Mouse (Mus musculus) bone marrow macrophage, adult 2 months (primary cell): ENCODE results near the gene Asic4. TPM values are rescaled to one million over a fixed set of nuclear protein-coding genes. Genes with fewer than 3 reads are reported as not detected.
A peak's percentile ranks its signal among the peaks of the same experiment; 100 is the strongest.

Experiments used
- H3K27ac ChIP-seq: 2 replicates; pipeline ENCODE4 v1.5.1; 2012; ENCODE audit warnings: low read depth, low read length; ENCODE audit not compliant: insufficient read depth
- H3K4me1 ChIP-seq: 2 replicates; pipeline ENCODE4 v1.6.1; 2012; ENCODE audit warnings: low read length; ENCODE audit not compliant: control insufficient read depth, insufficient read depth
- H3K4me3 ChIP-seq: 2 replicates; pipeline ENCODE4 v1.5.1; 2012; ENCODE audit warnings: mild to moderate bottlenecking, low read length, moderate library complexity; ENCODE audit not compliant: insufficient read depth
- CTCF ChIP-seq: IDR thresholded peaks from 2 replicates; pipeline ENCODE4 v1.5.1; 2012; ENCODE audit warnings: low read depth, mild to moderate bottlenecking, low read length, moderate library complexity
- POLR2A ChIP-seq: IDR thresholded peaks from 2 replicates; pipeline ENCODE4 v1.6.1; 2012; ENCODE audit warnings: mild to moderate bottlenecking, low read depth, low read length, borderline replicate concordance
- polyA plus RNA-seq: library from polyadenylated mRNA; stranded (reverse); fragments of >200 nt; gene quantifications from 2 replicates; pipeline ENCODE4 v1.2.4, GENCODE M21; 2012; ENCODE audit not compliant: missing spikeins, insufficient read depth, insufficient read length

Gene Asic4
- polyA plus RNA-seq = not detected in 2 replicates

DNA sequence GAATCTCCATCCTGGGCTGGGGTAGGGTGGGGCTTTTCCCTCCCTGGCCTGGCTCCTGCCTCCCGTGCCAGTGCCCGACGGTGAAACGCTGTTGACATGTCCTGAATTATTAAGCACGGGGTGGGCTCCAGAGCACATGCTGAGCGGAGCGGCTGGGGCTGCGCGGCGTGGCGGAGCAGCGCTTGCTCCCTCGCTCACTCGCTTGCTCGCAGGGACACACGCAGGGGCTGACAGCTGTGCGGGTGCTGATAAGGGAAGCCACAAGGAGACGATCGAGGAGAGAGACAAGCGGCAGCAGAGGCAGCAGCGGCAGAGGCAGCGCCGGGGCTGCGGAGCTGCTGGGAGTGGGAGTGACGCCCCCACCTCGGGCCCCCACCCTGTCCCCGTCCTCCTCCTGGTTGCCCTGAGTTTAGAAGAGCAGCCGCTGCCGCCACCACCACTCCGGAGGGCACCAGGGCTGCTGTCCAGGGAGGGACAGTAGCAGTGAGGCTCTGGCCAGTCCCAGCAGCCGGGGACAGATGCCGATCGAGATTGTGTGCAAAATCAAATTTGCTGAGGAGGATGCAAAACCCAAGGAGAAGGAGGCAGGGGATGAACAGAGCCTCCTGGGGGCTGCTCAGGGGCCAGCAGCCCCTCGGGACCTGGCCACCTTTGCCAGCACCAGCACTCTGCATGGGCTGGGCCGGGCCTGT, at the start of gene Asic4:
Asic4 (plus strand) TSS at position 123 of the 692 bp plus-strand sequence.
- Histone ChIP-seq H3K4me1 (no peaks in the 10 kb centered on the region), H3K4me3 (no peak within 1 kb of the TSS), H3K27ac (no peak within 1 kb of the TSS)
- no peak for TF ChIP-seq POLR2A
- no peak for TF ChIP-seq CTCF

DNA sequence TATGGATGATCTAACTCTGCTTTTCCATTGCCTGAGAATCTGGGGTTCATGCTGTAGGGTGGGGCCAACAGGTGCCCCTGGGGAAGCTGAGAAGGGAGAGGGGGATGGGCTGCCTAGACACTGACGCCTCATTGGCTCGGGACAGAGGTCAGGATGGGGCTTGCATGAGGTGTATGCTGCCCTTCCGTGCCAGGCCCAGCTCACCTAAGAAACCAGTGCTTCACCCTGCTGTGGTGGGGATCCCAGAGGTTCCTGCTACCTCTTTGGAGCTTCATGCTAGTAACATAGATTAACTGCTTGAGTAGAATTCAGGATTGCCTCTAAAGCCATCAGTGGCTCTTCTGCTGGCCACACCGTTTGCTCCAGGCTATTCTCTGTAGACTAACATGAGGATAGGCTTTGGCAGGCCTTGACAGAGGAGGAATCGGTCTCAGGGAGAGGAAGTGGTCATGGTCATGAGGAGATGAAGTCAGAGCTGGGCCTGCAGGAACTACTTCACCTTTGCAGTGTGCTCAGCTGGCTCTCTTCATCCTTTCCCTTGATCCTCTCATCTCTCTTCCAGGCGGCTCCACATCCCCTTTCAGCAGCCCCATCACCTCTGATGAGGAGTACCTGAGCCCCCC, 49.6 kb upstream of the Asic4 start:
- Histone ChIP-seq H3K4me1 (peaks cover 28% of the 10 kb centered on the region), H3K27ac (peak overlapping the region; percentile 90), H3K4me3 (peak overlapping the region; percentile 79)
- TF ChIP-seq POLR2A (no peak), CTCF (no peak)

DNA sequence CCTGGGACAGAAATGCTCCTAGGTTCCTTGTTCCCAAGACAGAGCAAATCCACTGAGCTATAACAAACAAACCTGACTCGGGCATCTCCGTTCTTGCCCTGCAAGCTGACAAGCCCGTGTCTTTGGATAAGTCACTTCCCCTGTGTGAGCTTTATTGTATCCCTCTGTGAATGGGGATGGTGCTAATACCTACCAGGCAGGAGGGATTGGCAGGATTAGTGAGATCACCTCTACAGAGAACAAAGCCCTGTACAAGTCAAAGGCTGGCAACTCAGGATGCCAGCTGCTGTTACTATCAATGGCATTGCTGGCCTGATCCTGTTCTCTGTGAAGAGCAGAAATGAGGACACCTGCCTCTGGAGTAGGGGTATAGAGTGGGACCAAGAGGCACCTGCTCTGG, 44.7 kb upstream of the Asic4 start:
- H3K27ac ChIP-seq = no peak overlapping the region
- TF ChIP-seq POLR2A = no peak
- TF ChIP-seq CTCF = no peak
- no peak overlapping the region for H3K4me3 ChIP-seq
- H3K4me1 ChIP-seq = peaks cover 16% of the 10 kb centered on the region

DNA sequence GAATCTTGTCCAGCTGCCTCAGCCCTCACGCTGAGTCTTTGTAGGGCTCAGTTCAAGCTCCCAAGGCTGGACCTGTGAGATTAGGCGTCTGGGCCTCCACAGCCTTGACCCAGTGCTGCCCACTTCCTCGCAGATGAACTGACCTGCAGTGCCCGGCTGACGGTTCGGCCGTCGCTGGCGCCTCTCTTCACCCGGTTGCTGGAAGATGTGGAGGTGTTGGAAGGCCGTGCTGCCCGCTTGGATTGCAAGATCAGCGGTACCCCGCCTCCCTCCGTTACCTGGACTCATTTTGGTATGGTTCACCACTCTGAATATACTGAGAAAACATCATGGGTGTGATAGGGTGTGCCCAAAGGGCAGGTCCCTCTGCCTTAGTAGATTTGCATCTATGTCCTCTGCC, 44.1 kb upstream of the Asic4 start:
- Histone ChIP-seq H3K4me1 (peaks cover 13% of the 10 kb centered on the region), H3K27ac (no peak overlapping the region), H3K4me3 (no peak overlapping the region)
- TF ChIP-seq POLR2A (no peak), CTCF (no peak)

DNA sequence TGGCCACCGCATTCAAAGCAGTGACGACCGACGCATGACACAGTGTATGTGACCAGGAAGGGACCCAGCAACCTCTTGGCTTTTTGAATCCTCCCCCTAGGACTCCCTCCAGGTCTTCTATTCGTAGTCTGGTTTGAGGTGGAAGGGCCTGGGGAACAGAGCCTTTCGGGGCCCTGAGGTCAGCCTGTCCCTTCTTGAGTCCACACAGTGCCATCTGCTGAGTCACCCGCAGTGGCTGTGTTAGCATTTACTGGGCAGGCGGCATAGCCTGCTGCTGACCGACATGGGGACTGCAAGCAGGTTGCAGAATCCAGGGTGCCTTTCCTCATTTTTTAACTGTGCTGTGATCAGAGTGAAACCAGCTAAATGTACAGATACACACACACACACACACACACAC, 43.2 kb upstream of the Asic4 start:
- peaks cover 6% of the 10 kb centered on the region for H3K4me1 ChIP-seq
- no peak overlapping the region for H3K27ac ChIP-seq
- TF ChIP-seq CTCF (no peak), POLR2A (no peak)
- no peak overlapping the region for H3K4me3 ChIP-seq

DNA sequence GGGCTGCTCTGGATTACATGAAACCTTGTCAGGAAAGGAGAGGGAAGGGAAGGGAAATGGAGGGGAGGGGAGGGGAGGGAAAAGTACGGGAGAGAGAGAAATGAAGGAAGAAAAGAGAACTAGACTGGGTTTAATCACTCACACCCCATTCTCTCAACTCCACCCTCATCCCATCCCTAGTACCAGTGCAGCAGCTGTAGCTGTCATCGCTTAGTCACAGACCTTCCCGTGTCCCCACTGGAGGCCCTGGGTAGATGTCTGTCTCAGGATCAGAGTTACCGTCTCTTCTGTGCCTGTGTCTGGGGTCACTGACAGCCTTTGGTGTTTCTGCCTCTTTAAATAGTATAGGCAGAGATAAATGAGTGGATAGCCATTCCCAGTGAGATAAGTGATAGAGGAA, 42.0 kb upstream of the Asic4 start:
- H3K27ac ChIP-seq = no peak overlapping the region
- no peaks in the 10 kb centered on the region for H3K4me1 ChIP-seq
- no peak for TF ChIP-seq CTCF
- no peak for TF ChIP-seq POLR2A
- no peak overlapping the region for H3K4me3 ChIP-seq

DNA sequence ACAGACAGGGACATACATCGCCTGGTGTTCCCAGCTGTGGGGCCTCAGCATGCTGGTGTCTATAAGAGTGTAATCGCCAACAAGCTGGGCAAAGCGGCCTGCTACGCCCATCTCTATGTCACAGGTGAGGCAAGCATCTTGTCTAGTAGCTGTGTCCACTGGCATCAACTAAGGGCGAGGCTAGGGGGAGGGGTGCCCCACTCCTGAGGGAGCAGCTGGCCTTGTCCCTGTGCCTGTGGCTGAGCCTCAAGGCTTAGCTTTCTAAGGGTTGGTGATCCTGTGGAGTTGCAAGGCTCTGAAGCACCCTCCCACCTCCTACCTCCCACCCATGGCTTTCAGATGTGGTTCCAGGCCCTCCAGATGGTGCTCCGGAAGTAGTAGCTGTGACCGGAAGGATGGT, 40.3 kb upstream of the Asic4 start:
- H3K4me1 ChIP-seq = no peaks in the 10 kb centered on the region
- no peak overlapping the region for H3K4me3 ChIP-seq
- no peak overlapping the region for H3K27ac ChIP-seq
- TF ChIP-seq CTCF (no peak), POLR2A (no peak)

DNA sequence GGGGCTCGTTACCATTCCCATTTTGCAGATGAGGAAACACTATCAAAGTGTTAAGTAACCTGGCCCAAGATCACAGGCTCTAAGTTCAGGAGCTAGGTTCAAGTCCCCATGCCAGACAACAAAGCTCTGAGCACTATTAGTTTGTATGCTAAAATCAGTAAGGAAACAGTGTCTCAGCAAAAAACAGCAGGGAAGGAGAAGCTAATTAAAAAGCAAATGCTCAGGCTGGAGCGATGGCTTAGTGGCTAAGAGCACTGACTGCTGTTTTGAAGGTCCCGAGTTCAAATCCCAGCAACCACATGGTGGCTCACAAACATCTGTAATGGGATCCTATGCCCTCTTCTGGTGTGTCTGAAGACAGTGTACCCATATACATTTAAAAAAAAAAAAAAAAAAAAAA, 38.0 kb upstream of the Asic4 start:
- H3K27ac ChIP-seq = no peak overlapping the region
- no peaks in the 10 kb centered on the region for H3K4me1 ChIP-seq
- H3K4me3 ChIP-seq = no peak overlapping the region
- TF ChIP-seq CTCF = no peak
- no peak for TF ChIP-seq POLR2A

DNA sequence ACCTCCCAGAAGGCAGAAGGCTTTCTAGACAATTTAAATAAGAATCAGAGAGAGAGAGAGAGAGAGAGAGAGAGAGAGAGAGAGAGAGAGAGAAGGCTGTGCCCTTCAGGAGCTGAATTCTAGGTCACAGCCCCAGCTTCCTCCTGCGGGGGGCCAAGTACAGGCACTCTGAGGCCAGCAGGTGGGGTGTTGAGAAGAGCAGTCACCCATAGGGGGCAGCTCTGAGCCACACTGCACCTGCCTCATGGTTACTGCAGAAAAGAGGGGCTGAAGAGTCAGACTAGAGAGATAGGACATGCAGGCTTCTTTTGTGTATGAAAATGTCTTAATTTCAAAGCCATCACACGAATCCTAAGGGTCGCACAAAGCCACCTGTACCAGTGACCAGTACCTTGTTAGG, 36.5 kb upstream of the Asic4 start:
- Histone ChIP-seq H3K4me3 (no peak overlapping the region), H3K27ac (no peak overlapping the region), H3K4me1 (no peaks in the 10 kb centered on the region)
- TF ChIP-seq POLR2A (no peak), CTCF (no peak)

DNA sequence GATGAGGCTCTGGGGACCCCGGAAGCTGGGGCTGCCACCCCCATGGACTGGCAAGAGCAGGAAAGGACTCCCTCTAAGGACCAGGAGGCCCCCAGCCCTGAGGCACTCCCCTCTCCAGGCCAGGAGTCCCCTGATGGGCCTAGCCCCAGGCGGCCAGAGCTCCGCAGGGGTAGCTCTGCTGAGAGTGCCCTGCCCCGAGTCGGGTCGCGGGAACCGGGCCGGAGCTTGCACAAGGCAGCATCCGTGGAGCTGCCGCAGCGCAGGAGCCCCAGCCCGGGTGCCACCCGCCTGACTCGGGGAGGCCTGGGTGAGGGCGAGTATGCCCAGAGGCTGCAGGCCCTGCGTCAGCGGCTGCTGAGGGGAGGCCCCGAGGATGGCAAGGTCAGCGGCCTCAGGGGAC, 28.4 kb upstream of the Asic4 start:
- H3K4me1 ChIP-seq = no peaks in the 10 kb centered on the region
- no peak overlapping the region for H3K4me3 ChIP-seq
- H3K27ac ChIP-seq = no peak overlapping the region
- no peak for TF ChIP-seq CTCF
- no peak for TF ChIP-seq POLR2A

DNA sequence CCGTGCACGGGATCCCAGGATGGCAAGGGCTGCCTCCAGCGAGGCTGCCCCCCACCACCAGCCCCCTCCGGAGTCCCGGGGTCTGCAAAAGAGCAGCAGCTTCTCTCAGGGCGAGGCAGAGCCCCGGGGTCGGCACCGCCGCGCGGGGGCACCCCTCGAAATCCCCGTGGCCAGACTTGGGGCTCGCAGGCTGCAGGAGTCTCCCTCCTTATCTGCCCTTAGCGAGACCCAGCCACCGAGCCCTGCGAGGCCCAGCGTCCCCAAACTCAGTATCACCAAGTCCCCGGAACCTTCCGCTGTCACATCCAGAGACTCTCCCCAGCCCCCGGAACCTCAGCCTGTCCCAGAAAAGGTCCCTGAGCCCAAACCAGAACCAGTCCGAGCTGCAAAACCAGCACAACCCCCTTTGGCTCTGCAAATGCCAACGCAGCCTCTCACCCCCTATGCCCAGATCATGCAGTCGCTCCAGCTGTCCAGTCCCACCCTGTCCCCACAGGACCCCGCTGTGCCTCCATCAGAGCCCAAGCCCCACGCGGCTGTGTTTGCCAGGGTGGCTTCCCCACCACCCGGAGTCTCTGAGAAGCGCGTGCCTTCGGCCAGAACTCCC, 27.9 kb upstream of the Asic4 start:
- H3K27ac ChIP-seq = no peak overlapping the region
- no peak overlapping the region for H3K4me3 ChIP-seq
- no peaks in the 10 kb centered on the region for H3K4me1 ChIP-seq
- no peak for TF ChIP-seq POLR2A
- TF ChIP-seq CTCF = no peak
